Mouse (Mus musculus) liver, embryonic 14.5 days (tissue): ENCODE measurements around the gene St6galnac3.

Experiments
- CTCF ChIP-seq: IDR thresholded peaks from 2 replicates; pipeline ENCODE4 v1.5.1; 2016; ENCODE audit warnings: antibody characterized with exemption, low read depth, control low read depth
- EP300 ChIP-seq: IDR thresholded peaks from 2 replicates; pipeline ENCODE4 v1.6.1; 2016; ENCODE audit warnings: antibody characterized with exemption, low read depth

DNA sequence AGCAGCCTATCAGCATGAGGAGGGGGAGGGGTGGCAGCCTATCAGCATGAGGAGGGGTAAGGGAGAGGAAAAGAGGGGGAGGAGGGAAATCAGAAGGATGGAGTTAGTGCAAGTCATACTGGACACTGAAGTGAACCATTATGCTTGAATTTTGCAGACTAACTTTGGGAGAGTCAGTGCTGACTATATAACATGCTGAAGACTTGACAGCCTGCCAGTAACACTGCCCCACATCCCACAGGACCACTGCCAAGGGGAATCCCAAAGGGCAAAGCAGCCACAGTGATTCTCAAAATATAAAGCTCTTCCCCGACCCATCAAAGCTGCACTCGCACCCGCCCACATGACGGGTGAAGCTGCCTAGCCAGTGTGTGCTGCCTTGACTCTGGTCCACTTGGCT is 157.5 kb downstream of the St6galnac3 start:
- TF ChIP-seq CTCF = no peak
- TF ChIP-seq EP300 = no peak
